8 mouse cellular contexts compared by ENCODE assay signal in genomic region chr17:21566728-21567349, GRCm38 (mm10). TPM values are rescaled to one million over a fixed set of nuclear protein-coding genes. Genes with fewer than 3 reads are reported as not detected.
DNase-seq lines count a peak whose midpoint lies in the region; ATAC-seq and TF ChIP-seq lines count a peak whose summit lies in the region.

Gene Zfp948 (plus strand): TSS chr17:21567008.

- peak; percentile 95 for ATAC-seq in forebrain, embryonic 16.5 days
- ATAC-seq in neural tube, embryonic 15.5 days (ENCODE audit: low FRiP score) = peak; percentile 96

- H3K4me2 ChIP-seq in forebrain, embryonic 16.5 days (ENCODE audit: low read length) = peak within 1 kb of the TSS; percentile 74
- H3K4me2 ChIP-seq in neural tube, embryonic 15.5 days = peak within 1 kb of the TSS; percentile 63

- no peaks in the 10 kb centered on the region; the same call in none of the 2 replicates for H3K4me1 ChIP-seq in cerebellum, adult 2 months (ENCODE audit: control insufficient read depth, insufficient read depth, low read length)
- H3K4me1 ChIP-seq in forebrain, embryonic 16.5 days (replicated peaks; ENCODE audit: control insufficient read depth, insufficient read depth, low read length) = peaks cover 14% of the 10 kb centered on the region
- peaks cover 15% of the 10 kb centered on the region for H3K4me1 ChIP-seq in neural tube, embryonic 15.5 days

- H3K4me3 ChIP-seq in cerebellum, adult 2 months (replicated peaks; ENCODE audit: insufficient read depth, low read depth, low read length) = peak within 1 kb of the TSS; percentile 86
- H3K4me3 ChIP-seq in forebrain, embryonic 16.5 days (replicated peaks; ENCODE audit: low read length) = peak within 1 kb of the TSS; percentile 76
- H3K4me3 ChIP-seq in neural tube, embryonic 15.5 days (replicated peaks) = peak within 1 kb of the TSS; percentile 71

- H3K9me3 ChIP-seq in forebrain, embryonic 16.5 days (ENCODE audit: control insufficient read depth, low read length) = no peaks in the 10 kb centered on the region
- H3K9me3 ChIP-seq in neural tube, embryonic 15.5 days (replicated peaks) = no peaks in the 10 kb centered on the region

- H3K9ac ChIP-seq in forebrain, embryonic 16.5 days (replicated peaks; ENCODE audit: low read depth, low read length) = peak within 1 kb of the TSS; percentile 78
- H3K9ac ChIP-seq in neural tube, embryonic 15.5 days (replicated peaks) = peak within 1 kb of the TSS; percentile 80

- peak; percentile 44 for DNase-seq in MEL-GATA-1-ER (ENCODE audit: extremely low read depth, low read depth)
- peak; percentile 83 for DNase-seq in cerebellum, adult 2 months
- peak; percentile 83 for DNase-seq in heart, postnatal 25 days (ENCODE audit: low spot score)
- DNase-seq in layer of hippocampus, adult 18-20 months (ENCODE audit: low spot score in 2 of 2) = peak; percentile 80 to 87
- DNase-seq in lung, adult 18-20 months = peak; percentile 90 to 93
- DNase-seq in testis, postnatal 10 days (ENCODE audit: low spot score) = peak; percentile 88

- peak within 1 kb of the TSS; percentile 80 for H3K27ac ChIP-seq in cerebellum, adult 2 months (ENCODE audit: insufficient read depth, low read length)
- peak within 1 kb of the TSS; percentile 94 for H3K27ac ChIP-seq in forebrain, embryonic 16.5 days (ENCODE audit: low read length)
- H3K27ac ChIP-seq in neural tube, embryonic 15.5 days (replicated peaks) = peak within 1 kb of the TSS; percentile 91

- TF ChIP-seq POLR2A in cerebellum, adult 2 months (IDR thresholded peaks at IDR 0.05; ENCODE audit: borderline replicate concordance, insufficient read depth, low read length) = peak; percentile 65; the same call in 1 of the 2 replicates

- WGBS in cerebellum, adult 2 months = under 1% methylated on average over 29 of the region's 29 CpGs
- under 1% methylated on average over 29 of the region's 29 CpGs for WGBS in forebrain, embryonic 16.5 days
- WGBS in neural tube, embryonic 15.5 days = 2% methylated on average over 29 of the region's 29 CpGs

- 0 out of 2 replicates have a peak, but pooled peaks cover 3% of the 10 kb centered on the region for H3K36me3 ChIP-seq in forebrain, embryonic 16.5 days (ENCODE audit: control insufficient read depth, insufficient read depth)
- 0 out of 2 replicates have a peak, but pooled peaks cover 5% of the 10 kb centered on the region for H3K36me3 ChIP-seq in neural tube, embryonic 15.5 days

- TF ChIP-seq CTCF in cerebellum, adult 2 months (IDR thresholded peaks at IDR 0.05; ENCODE audit: borderline replicate concordance, insufficient read depth, low read depth, low read length) = peak; percentile 12; the same call in 1 of the 2 replicates

- H3K27me3 ChIP-seq in cerebellum, adult 2 months (ENCODE audit: control insufficient read depth, insufficient read depth, low read length) = no peaks in the 10 kb centered on the region
- no peaks in the 10 kb centered on the region for H3K27me3 ChIP-seq in forebrain, embryonic 16.5 days (replicated peaks; ENCODE audit: control insufficient read depth, insufficient read depth, low read length)
- H3K27me3 ChIP-seq in neural tube, embryonic 15.5 days (replicated peaks) = no peaks in the 10 kb centered on the region

- intact Hi-C loops in heart, postnatal 25 days (cut with DNase I) = loop anchor here (1.0 kb wide), 1 partner anchor 32 kb away; the partner anchor contains the start of gene Zfp52

RNA-seq across cellular contexts. Expression of gene Zfp948, which starts in this region (rescaled TPM):
- 8.9 and 9.0 TPM in 2 replicates for polyA plus RNA-seq in cerebellum, adult 2 months (2012; rRNA removed)
- polyA plus RNA-seq in forebrain, embryonic 16.5 days (2015; fragmentation: Nextera tagmentation; extraction: Ambion mirVana) = 20.9 and 24.0 TPM in 2 replicates
- total RNA-seq in heart, postnatal 25 days (2021) = 1 to 10 TPM; 3.2 TPM
- total RNA-seq in layer of hippocampus, adult 18-20 months (2021) = 10 to 100 TPM; 11.4 to 13.1 TPM
- 17.1 and 18.8 TPM in 2 replicates for polyA plus RNA-seq in neural tube, embryonic 15.5 days (2015; fragmentation: Nextera tagmentation; extraction: Ambion mirVana)

Comparison
In these comparisons a context has a peak if more than half of its experiments do, and no peak if none do; other contexts are left out.
1. Peak in every context shown above with its lines: DNase-seq, ATAC-seq, H3K4me3 ChIP-seq and H3K27ac ChIP-seq.